Mouse (Mus musculus): Measurements from ENCODE around the gene Trappc11. TPM values are rescaled to one million over a fixed set of nuclear protein-coding genes. Genes with fewer than 3 reads are reported as not detected.

Gene Trappc11
- total RNA-seq (2021): 10 to 100 TPM; 20.6 to 20.9 TPM

GRCm38 (mm10) chr8:47533344-47534125, at the start of gene Trappc11, which contains the start of gene Rwdd4a:
Gene Trappc11, minus strand, starts transcription at chr8:47533470.
Gene Rwdd4a, plus strand, starts transcription at chr8:47533664.
- intact Hi-C loops (cut with DNase I): loop anchor here (5.0 kb wide), 2 partner anchors 144 to 179 kb away; partner anchors contain the start of genes Cdkn2aip and Ing2
- peak; percentile 95 for DNase-seq (ENCODE audit: low spot score)

- intact Hi-C loops (cut with DNase I): no loop called here
- no peak for DNase-seq (ENCODE audit: low spot score)
Measured at GRCm38 (mm10) chr8:47581454-47581853, 48.2 kb upstream of the Trappc11 start.

- no peak for DNase-seq (ENCODE audit: low spot score)
- intact Hi-C loops (cut with DNase I): no loop called here
Measured at GRCm38 (mm10) chr8:47573482-47573881, 40.2 kb upstream of the Trappc11 start.

GRCm38 (mm10) chr8:47570161-47570560, 36.9 kb upstream of the Trappc11 start:
- no peak for DNase-seq (ENCODE audit: low spot score)
- intact Hi-C loops (cut with DNase I): no loop called here

GRCm38 (mm10) chr8:47568098-47568497, 34.8 kb upstream of the Trappc11 start:
- DNase-seq (ENCODE audit: low spot score): no peak
- intact Hi-C loops (cut with DNase I): no loop called here

GRCm38 (mm10) chr8:47566551-47566950, 33.3 kb upstream of the Trappc11 start:
- no peak for DNase-seq (ENCODE audit: low spot score)
- intact Hi-C loops (cut with DNase I): no loop called here

GRCm38 (mm10) chr8:47560801-47561200, 27.5 kb upstream of the Trappc11 start:
- no peak for DNase-seq (ENCODE audit: low spot score)
- intact Hi-C loops (cut with DNase I): no loop called here

GRCm38 (mm10) chr8:47558274-47558673, 25.0 kb upstream of the Trappc11 start:
- intact Hi-C loops (cut with DNase I): no loop called here

GRCm38 (mm10) chr8:47556446-47556845, 23.2 kb upstream of the Trappc11 start:
- intact Hi-C loops (cut with DNase I): no loop called here
- peak; percentile 8 for DNase-seq (ENCODE audit: low spot score)

More at GRCm38 (mm10) chr8:47558274-47558673, 25.0 kb upstream of the Trappc11 start:
- DNase-seq (ENCODE audit: low spot score): no peak

- intact Hi-C loops (cut with DNase I): loop anchor here (5.0 kb wide), 1 partner anchor 139 kb away; no protein-coding TSS in a partner anchor
- DNase-seq (ENCODE audit: low spot score): no peak
Measured at GRCm38 (mm10) chr8:47553613-47554012, 20.3 kb upstream of the Trappc11 start.

- DNase-seq (ENCODE audit: low spot score): no peak
- intact Hi-C loops (cut with DNase I): no loop called here
Measured at GRCm38 (mm10) chr8:47547102-47547501, 13.8 kb upstream of the Trappc11 start.

- intact Hi-C loops (cut with DNase I): no loop called here
- no peak for DNase-seq (ENCODE audit: low spot score)
Measured at GRCm38 (mm10) chr8:47544094-47544493, 10.8 kb upstream of the Trappc11 start.

- intact Hi-C loops (cut with DNase I): no loop called here
- DNase-seq (ENCODE audit: low spot score): no peak
Measured at GRCm38 (mm10) chr8:47542746-47543145, 9.5 kb upstream of the Trappc11 start.

GRCm38 (mm10) chr8:47538323-47538722, 5.1 kb upstream of the Trappc11 start:
- DNase-seq (ENCODE audit: low spot score): no peak
- intact Hi-C loops (cut with DNase I): loop anchor here (5.0 kb wide), 1 partner anchor 154 kb away; no protein-coding TSS in a partner anchor

GRCm38 (mm10) chr8:47528094-47528493, 5.2 kb downstream of the Trappc11 start:
- DNase-seq (ENCODE audit: low spot score): no peak
- intact Hi-C loops (cut with DNase I): no loop called here

- DNase-seq (ENCODE audit: low spot score): no peak
- intact Hi-C loops (cut with DNase I): no loop called here
Measured at GRCm38 (mm10) chr8:47513601-47514000, 19.7 kb downstream of the Trappc11 start.

GRCm38 (mm10) chr8:47510930-47511329, 22.3 kb downstream of the Trappc11 start:
- intact Hi-C loops (cut with DNase I): no loop called here
- DNase-seq (ENCODE audit: low spot score): no peak

- intact Hi-C loops (cut with DNase I): no loop called here
Measured at GRCm38 (mm10) chr8:47505431-47505830, 27.8 kb downstream of the Trappc11 start.

GRCm38 (mm10) chr8:47502546-47502945, 30.7 kb downstream of the Trappc11 start:
- intact Hi-C loops (cut with DNase I): no loop called here
- no peak for DNase-seq (ENCODE audit: low spot score)

More at GRCm38 (mm10) chr8:47505431-47505830, 27.8 kb downstream of the Trappc11 start:
- DNase-seq (ENCODE audit: low spot score): no peak

- intact Hi-C loops (cut with DNase I): no loop called here
- DNase-seq (ENCODE audit: low spot score): no peak
Measured at GRCm38 (mm10) chr8:47501994-47502393, 31.3 kb downstream of the Trappc11 start.

- DNase-seq (ENCODE audit: low spot score): no peak
- intact Hi-C loops (cut with DNase I): loop anchor here (10.0 kb wide), 2 partner anchors 81 to 481 kb away; no protein-coding TSS in a partner anchor
Measured at GRCm38 (mm10) chr8:47495428-47495827, 37.8 kb downstream of the Trappc11 start.
